Mouse (Mus musculus): Measurements from ENCODE around the gene Klhl15. TPM values are rescaled to one million over a fixed set of nuclear protein-coding genes. Genes with fewer than 3 reads are reported as not detected.

Klhl15 gene
- total RNA-seq (2022), result 1 to 10 TPM; 5.7 to 7.5 (median 6.7) TPM

- DNase-seq (ENCODE audit: low spot score), result peak; percentile 77
These were observed at the start of gene Klhl15 for GRCm38 (mm10) chrX:94234532-94235189. Gene Klhl15 (plus strand): TSS chrX:94234599.

GRCm38 (mm10) chrX:94185156-94185555 lies 49.2 kb upstream of the Klhl15 start:
- DNase-seq (ENCODE audit: low spot score), result no peak

GRCm38 (mm10) chrX:94193901-94194300 lies 40.5 kb upstream of the Klhl15 start:
- DNase-seq (ENCODE audit: low spot score), result peak; percentile 11

GRCm38 (mm10) chrX:94197789-94198188 lies 36.6 kb upstream of the Klhl15 start:
- no peak for DNase-seq (ENCODE audit: low spot score)

- DNase-seq (ENCODE audit: low spot score), result no peak
These were observed 22.2 kb upstream of the Klhl15 start for GRCm38 (mm10) chrX:94212264-94212596.

- DNase-seq (ENCODE audit: low spot score), result peak; percentile 85
These were observed 21.6 kb upstream of the Klhl15 start, which contains the start of gene Eif2s3x for GRCm38 (mm10) chrX:94212597-94213321. Gene Eif2s3x (minus strand): TSS chrX:94212862.

- DNase-seq (ENCODE audit: low spot score), result no peak
These were observed 21.0 kb upstream of the Klhl15 start for GRCm38 (mm10) chrX:94213384-94213783.

- no peak for DNase-seq (ENCODE audit: low spot score)
These were observed 967 bp upstream of the Klhl15 start for GRCm38 (mm10) chrX:94233432-94233831.

GRCm38 (mm10) chrX:94233936-94234531 lies 365 bp upstream of the Klhl15 start:
- no peak for DNase-seq (ENCODE audit: low spot score)

GRCm38 (mm10) chrX:94235190-94235555 lies 774 bp downstream of the Klhl15 start:
- no peak for DNase-seq (ENCODE audit: low spot score)

- DNase-seq (ENCODE audit: low spot score), result no peak
These were observed 1.2 kb downstream of the Klhl15 start for GRCm38 (mm10) chrX:94235601-94236000.

- peak; percentile 31 for DNase-seq (ENCODE audit: low spot score)
These were observed 54.5 kb downstream of the Klhl15 start for GRCm38 (mm10) chrX:94288923-94289322.

- no peak for DNase-seq (ENCODE audit: low spot score)
These were observed 68.5 kb downstream of the Klhl15 start for GRCm38 (mm10) chrX:94302928-94303327.

GRCm38 (mm10) chrX:94321036-94321902 lies 86.9 kb downstream of the Klhl15 start:
- no peak for DNase-seq (ENCODE audit: low spot score)

Small RNA genes lying within 50 kb of the gene (microRNA-seq; reads per million reads assigned to microRNA genes)
- gene Mir7673, result not detected

Other genes starting within 250 kb of the Klhl15 start
- 10 to 100 TPM; 22.4 to 28.4 (median 24.6) TPM for gene Zfx, start 110.9 kb upstream of the Klhl15 start, total RNA-seq (2022)
- gene Eif2s3x, start 21.7 kb upstream of the Klhl15 start, total RNA-seq (2022), result 100 to 1,000 TPM in 3 of 4 experiments, 10 to 100 TPM in 1; 95.2 to 166 (median 124) TPM
- not detected for gene Fam90a1b, start 132.2 kb downstream of the Klhl15 start, total RNA-seq (2022)
- gene Apoo, start 132.5 kb downstream of the Klhl15 start, total RNA-seq (2022), result 100 to 1,000 TPM; 191 to 265 (median 236) TPM

Measured in heart, adult 8-10 months (tissue).